Mouse (Mus musculus): ENCODE results near the gene 4931406C07Rik.

GRCm38 (mm10) chr9:15309425-15309824 is 3.2 kb upstream of the 4931406C07Rik start:
- TF ChIP-seq CEBPB (IDR thresholded peaks at IDR 0.05; ENCODE audit: low read depth) (no peak), CTCF (IDR thresholded peaks at IDR 0.05; ENCODE audit: control insufficient read depth, insufficient read depth, insufficient read length) (no peak), USF1 (IDR thresholded peaks at IDR 0.05; ENCODE audit: low read depth) (no peak), FOSL1 (IDR thresholded peaks at IDR 0.05; ENCODE audit: insufficient read depth, low read length, poor library complexity, severe bottlenecking) (no peak), MYOD1 (IDR thresholded peaks at IDR 0.05; ENCODE audit: control insufficient read depth, insufficient read length, low read depth) (no peak), MAX (IDR thresholded peaks at IDR 0.05) (no peak)

Data from C2C12 (cell line).